Mouse (Mus musculus) liver, postnatal 0 days (tissue): ENCODE data around the gene Itgb8. TPM values are rescaled to one million over a fixed set of nuclear protein-coding genes. Genes with fewer than 3 reads are reported as not detected.

Experiments used
- ATAC-seq: fragments of 200-750 bp; cut with Nextera tagmentation; 2 replicates; pipeline ENCODE4 v1.8.0; 2017; ENCODE audit warnings: mild to moderate bottlenecking, moderate library complexity
- DNase-seq: peaks from one replicate; pipeline ENCODE4 v3.0.0-alpha.2; 2016
- H3K27ac ChIP-seq: fragments of 300-500 bp; sonication (generic); 2 replicates; pipeline ENCODE4 v1.5.1; 2014; ENCODE audit warnings: antibody characterized with exemption, moderate library complexity, mild to moderate bottlenecking, low read depth
- H3K27me3 ChIP-seq: fragments of 300-500 bp; sonication (generic); 2 replicates; pipeline ENCODE4 v1.6.1; 2014; ENCODE audit warnings: low read length, control low read depth, mixed read lengths; ENCODE audit not compliant: insufficient read depth
- H3K36me3 ChIP-seq: fragments of 300-500 bp; sonication (generic); replicated peaks from 2 replicates; pipeline ENCODE4 v1.6.1; 2014; ENCODE audit warnings: mild to moderate bottlenecking, control low read depth, low read length, moderate library complexity, mixed read lengths; ENCODE audit not compliant: insufficient read depth
- H3K4me1 ChIP-seq: fragments of 300-500 bp; sonication (generic); 2 replicates; pipeline ENCODE4 v1.6.1; 2014; ENCODE audit warnings: antibody characterized with exemption, mild to moderate bottlenecking, control low read depth; ENCODE audit not compliant: insufficient read depth
- H3K4me2 ChIP-seq: fragments of 300-500 bp; sonication (generic); 2 replicates; pipeline ENCODE4 v1.6.1; 2014; ENCODE audit warnings: low read depth, mild to moderate bottlenecking, low read length, moderate library complexity, mixed read lengths
- H3K4me3 ChIP-seq: fragments of 300-500 bp; sonication (generic); 2 replicates; pipeline ENCODE4 v1.5.1; 2014; ENCODE audit warnings: low read depth, low read length
- H3K9ac ChIP-seq: fragments of 300-500 bp; sonication (generic); replicated peaks from 2 replicates; pipeline ENCODE4 v1.6.1; 2014; ENCODE audit warnings: mild to moderate bottlenecking, moderate library complexity
- H3K9me3 ChIP-seq: fragments of 300-500 bp; sonication (generic); 2 replicates; pipeline ENCODE4 v1.6.1; 2016; ENCODE audit warnings: mild to moderate bottlenecking, control low read depth, low read length, mixed read lengths
- CTCF ChIP-seq: sonication (generic); IDR thresholded peaks from 2 replicates; pipeline ENCODE4 v1.5.1; 2016; ENCODE audit warnings: antibody characterized with exemption, low read depth
- EP300 ChIP-seq: IDR thresholded peaks from 2 replicates; pipeline ENCODE4 v1.6.1; 2016; ENCODE audit warnings: antibody characterized with exemption, low read depth, mild to moderate bottlenecking
- WGBS: fragments of 180-500 bp; shearing (Covaris S2); extraction: QIAGEN DNeasy Blood & Tissue Kit; methylation state at CpG from one replicate; pipeline ENCODE4 v1.1.7; 2014; ENCODE audit not compliant: insufficient replicate concordance; 5-methylcytosine and 5-hydroxymethylcytosine counted together
- polyA plus RNA-seq: library from polyadenylated mRNA; unstranded; fragments of >200 nt; fragmentation: Nextera tagmentation; extraction: Ambion mirVana; gene quantifications from 2 replicates; pipeline ENCODE4 v1.2.1, GENCODE M21; 2015

Itgb8 gene
- polyA plus RNA-seq, 1 experiment from 2014 or later = 0.19 TPM

DNA sequence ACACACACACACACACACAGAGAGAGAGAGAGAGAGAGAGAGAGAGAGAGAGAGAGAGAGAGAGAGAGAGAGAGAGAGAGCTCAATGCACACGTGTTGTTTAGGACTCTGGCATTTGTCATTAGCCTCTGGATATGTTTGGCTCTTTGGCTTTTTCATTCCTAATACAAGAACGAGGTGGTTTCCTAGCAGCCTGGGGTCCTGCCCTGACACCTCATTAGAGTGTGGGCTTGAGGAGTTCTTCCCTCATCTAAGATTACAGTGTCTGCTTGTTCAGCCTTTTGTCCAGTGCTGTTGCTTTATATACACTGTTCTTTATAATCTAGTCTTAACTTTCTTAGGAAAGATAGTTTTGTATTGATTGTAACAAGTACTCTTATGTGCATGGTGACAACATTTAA is 27.1 kb downstream of the Itgb8 start:
- no peak overlapping the region for H3K4me2 ChIP-seq
- H3K9ac ChIP-seq = no peak overlapping the region
- H3K4me3 ChIP-seq = no peak overlapping the region
- no peak for ATAC-seq
- H3K4me1 ChIP-seq = no peaks in the 10 kb centered on the region
- no peaks in the 10 kb centered on the region for H3K9me3 ChIP-seq
- no peaks in the 10 kb centered on the region for H3K27me3 ChIP-seq
- DNase-seq = no peak
- TF ChIP-seq EP300 (no peak), CTCF (no peak)
- H3K27ac ChIP-seq = no peak overlapping the region
- 58% methylated on average over 2 of the region's 2 CpGs for WGBS
- no peaks in the 10 kb centered on the region for H3K36me3 ChIP-seq

DNA sequence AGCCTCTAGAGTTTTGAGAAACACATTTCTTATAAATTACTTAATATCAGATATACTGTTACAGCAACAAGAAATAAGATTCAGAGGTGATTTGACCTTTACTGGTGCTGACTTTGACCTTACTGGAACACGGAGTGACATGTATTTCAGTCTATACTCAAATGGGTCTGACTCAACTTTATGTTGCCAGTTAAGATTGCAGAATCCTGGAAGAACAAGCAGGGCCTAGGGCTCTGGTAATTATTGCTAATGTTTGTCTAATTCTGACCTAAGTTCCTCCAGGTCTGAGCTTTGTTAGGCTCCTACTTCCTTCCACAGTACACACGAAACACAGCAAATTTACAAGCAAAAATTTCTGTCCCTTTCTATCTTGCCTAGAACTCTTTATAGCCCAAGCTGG is 28.0 kb downstream of the Itgb8 start:
- H3K27me3 ChIP-seq = no peaks in the 10 kb centered on the region
- no peak overlapping the region for H3K9ac ChIP-seq
- H3K27ac ChIP-seq = no peak overlapping the region
- 59% methylated on average over 2 of the region's 2 CpGs for WGBS
- no peaks in the 10 kb centered on the region for H3K9me3 ChIP-seq
- H3K4me3 ChIP-seq = no peak overlapping the region
- TF ChIP-seq EP300 (no peak), CTCF (no peak)
- H3K4me2 ChIP-seq = no peak overlapping the region
- no peaks in the 10 kb centered on the region for H3K4me1 ChIP-seq
- no peaks in the 10 kb centered on the region for H3K36me3 ChIP-seq
- ATAC-seq (no peak), DNase-seq (no peak)

GRCm38 (mm10) chr12:119210073-119210425 is 28.6 kb downstream of the Itgb8 start:
- no peak overlapping the region for H3K4me3 ChIP-seq
- no peaks in the 10 kb centered on the region for H3K27me3 ChIP-seq
- no peak for TF ChIP-seq EP300
- no peak for TF ChIP-seq CTCF
- H3K4me1 ChIP-seq = no peaks in the 10 kb centered on the region
- H3K9ac ChIP-seq = no peak overlapping the region
- DNase-seq (no peak), ATAC-seq (no peak)
- H3K36me3 ChIP-seq = no peaks in the 10 kb centered on the region
- no peaks in the 10 kb centered on the region for H3K9me3 ChIP-seq
- H3K4me2 ChIP-seq = no peak overlapping the region
- 64% methylated on average over 1 of the region's 1 CpGs for WGBS
- H3K27ac ChIP-seq = no peak overlapping the region

DNA sequence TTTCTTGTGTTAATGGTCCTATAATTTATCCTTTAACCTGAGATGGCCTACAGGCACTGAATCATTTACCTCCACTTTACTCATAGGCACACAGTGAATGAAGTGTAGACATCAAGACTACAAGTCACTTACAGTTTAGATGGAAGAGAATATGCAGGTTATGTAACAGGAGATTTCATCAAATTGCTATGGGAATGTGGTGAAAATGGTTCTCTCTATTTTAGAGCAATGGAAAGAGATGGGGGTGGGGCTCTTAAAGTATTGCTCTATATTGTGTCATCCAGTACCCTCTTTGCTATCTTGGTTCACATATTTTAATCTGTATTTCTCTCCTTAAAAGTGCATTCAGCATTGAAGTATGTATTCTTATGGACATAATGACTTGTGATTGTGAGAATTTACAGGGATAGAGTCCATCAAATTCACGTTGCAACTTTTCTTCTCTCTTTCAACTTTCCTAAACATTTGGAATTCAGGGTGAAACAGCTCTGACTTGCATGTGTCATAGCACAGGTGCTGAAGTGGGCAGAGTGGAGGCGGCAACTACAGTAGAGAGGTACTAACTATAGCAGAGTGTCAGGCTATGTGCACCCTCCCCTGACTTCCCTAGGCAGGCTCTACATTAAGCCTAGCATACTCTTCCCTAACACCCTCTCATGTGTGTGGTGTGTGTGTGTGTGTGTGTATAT is 29.1 kb downstream of the Itgb8 start:
- Histone ChIP-seq H3K4me1 (no peaks in the 10 kb centered on the region), H3K27me3 (no peaks in the 10 kb centered on the region), H3K4me2 (no peak overlapping the region), H3K4me3 (no peak overlapping the region), H3K9ac (no peak overlapping the region), H3K27ac (no peak overlapping the region), H3K36me3 (no peaks in the 10 kb centered on the region), H3K9me3 (no peaks in the 10 kb centered on the region)
- no peak for DNase-seq
- no peak for ATAC-seq
- 66% methylated on average over 2 of the region's 2 CpGs for WGBS
- TF ChIP-seq CTCF = no peak
- TF ChIP-seq EP300 = no peak

DNA sequence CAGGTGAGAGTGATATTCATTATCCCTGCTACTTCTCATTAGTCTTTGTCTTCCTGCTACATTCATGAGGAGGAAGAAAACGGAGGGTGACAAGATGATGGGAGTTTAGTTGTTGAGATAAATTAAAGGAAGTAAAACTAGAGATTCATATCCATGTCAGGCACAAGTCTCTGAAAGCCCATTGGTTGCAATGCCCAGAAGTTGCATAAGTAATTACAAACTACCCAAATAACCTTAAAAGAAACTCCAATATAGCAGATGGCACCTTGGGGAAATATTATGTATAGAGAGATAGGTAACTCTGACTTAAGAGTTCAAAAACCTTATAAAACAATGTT is 31.2 kb downstream of the Itgb8 start:
- no peak for ATAC-seq
- DNase-seq = no peak
- no peak overlapping the region for H3K9ac ChIP-seq
- no peaks in the 10 kb centered on the region for H3K36me3 ChIP-seq
- H3K27me3 ChIP-seq = no peaks in the 10 kb centered on the region
- no peak overlapping the region for H3K27ac ChIP-seq
- TF ChIP-seq EP300 = no peak
- TF ChIP-seq CTCF = no peak
- 43% methylated on average over 1 of the region's 1 CpGs for WGBS
- H3K4me2 ChIP-seq = no peak overlapping the region
- no peaks in the 10 kb centered on the region for H3K4me1 ChIP-seq
- H3K4me3 ChIP-seq = no peak overlapping the region
- no peaks in the 10 kb centered on the region for H3K9me3 ChIP-seq

GRCm38 (mm10) chr12:119206711-119207463 is 31.7 kb downstream of the Itgb8 start:
- DNase-seq (no peak), ATAC-seq (no peak)
- TF ChIP-seq CTCF (no peak), EP300 (no peak)
- H3K4me1 ChIP-seq = no peaks in the 10 kb centered on the region
- no peak overlapping the region for H3K27ac ChIP-seq
- no peaks in the 10 kb centered on the region for H3K27me3 ChIP-seq
- no peak overlapping the region for H3K4me2 ChIP-seq
- no peaks in the 10 kb centered on the region for H3K9me3 ChIP-seq
- WGBS = 52% methylated on average over 6 of the region's 6 CpGs
- H3K4me3 ChIP-seq = no peak overlapping the region
- no peak overlapping the region for H3K9ac ChIP-seq
- no peaks in the 10 kb centered on the region for H3K36me3 ChIP-seq
